Mouse (Mus musculus): ENCODE measurements at regions not wholly inside any gene's neighbourhood (a gene's known extent, or its start where the extent isn't known, plus 50 kb on each side); places are given as distances from the start of the nearest gene placed in this dataset.
A peak's percentile ranks its signal among the peaks of the same experiment; 100 is the strongest.

GRCm38 (mm10) chr16:75663871-75664270, 71.2 kb downstream of the Rbm11 start:
- peak; percentile 24 to 65 for DNase-seq

GRCm38 (mm10) chr16:75667589-75667988, 74.9 kb downstream of the Rbm11 start:
- no peak for DNase-seq

DNA sequence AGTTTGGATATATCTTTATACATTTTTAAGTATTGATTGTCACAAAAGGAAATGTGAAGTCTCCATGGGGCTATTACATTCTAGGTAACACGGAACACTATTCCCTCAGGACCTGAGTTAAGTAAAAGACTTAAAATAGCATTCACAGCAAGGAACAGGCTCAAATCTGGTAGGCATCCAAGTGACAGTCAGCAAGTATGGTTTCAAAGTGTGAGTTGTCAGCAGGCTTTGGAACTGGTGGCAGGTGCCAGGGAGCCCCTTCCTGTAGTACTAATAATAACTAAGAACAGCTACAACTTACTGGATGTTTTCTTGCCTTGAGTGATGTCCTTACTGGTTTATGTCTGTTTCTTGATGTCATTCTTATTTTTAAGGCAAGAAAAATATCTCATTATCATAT, 79.5 kb downstream of the Rbm11 start:
- DNase-seq: peak; percentile 40 to 57

DNA sequence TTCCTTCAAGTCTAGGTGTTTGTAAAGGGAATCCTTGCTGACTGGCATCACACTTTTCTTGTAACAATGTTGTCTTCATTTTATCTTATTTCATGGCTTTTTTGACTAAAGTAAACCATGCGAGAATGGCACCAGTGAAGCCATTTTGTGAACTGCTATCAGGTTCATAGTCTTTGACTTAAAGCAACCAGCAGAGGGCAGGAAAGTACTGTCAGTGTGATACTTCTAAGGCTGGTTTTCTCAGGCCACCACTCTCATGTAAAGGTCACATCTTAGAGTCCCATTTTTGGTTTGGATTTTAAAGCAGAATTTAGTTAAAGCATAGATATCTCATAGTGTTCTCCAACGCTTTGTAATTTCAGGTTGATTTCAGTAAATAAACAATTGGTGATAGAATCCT, 83.2 kb downstream of the Rbm11 start:
- DNase-seq: peak; percentile 27 to 47

DNA sequence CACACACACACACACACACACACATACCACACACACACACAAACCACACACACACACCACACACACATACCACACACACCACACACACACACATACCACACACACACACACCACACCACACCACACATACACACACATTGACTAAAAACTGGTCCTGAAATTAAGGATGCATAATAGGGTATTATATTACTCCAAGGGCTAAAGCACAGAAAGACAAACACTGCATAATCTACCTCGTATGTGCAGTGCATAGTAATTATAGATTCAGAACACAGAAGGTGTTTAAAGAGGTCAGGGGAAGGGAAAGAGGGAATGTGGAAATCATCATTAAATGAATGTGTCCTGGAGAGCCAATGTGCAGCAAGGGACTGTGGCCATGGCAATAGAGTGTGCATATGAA, 84.5 kb downstream of the Rbm11 start:
- DNase-seq: no peak

Measured in kidney, postnatal 36 days (tissue).